Mouse (Mus musculus): ENCODE results near the gene Mbd3. TPM values are rescaled to one million over a fixed set of nuclear protein-coding genes. Genes with fewer than 3 reads are reported as not detected.

Gene Mbd3
- total and polyA plus RNA-seq, 2 experiments from 2014 or later, result 30.4 to 157 TPM

DNA sequence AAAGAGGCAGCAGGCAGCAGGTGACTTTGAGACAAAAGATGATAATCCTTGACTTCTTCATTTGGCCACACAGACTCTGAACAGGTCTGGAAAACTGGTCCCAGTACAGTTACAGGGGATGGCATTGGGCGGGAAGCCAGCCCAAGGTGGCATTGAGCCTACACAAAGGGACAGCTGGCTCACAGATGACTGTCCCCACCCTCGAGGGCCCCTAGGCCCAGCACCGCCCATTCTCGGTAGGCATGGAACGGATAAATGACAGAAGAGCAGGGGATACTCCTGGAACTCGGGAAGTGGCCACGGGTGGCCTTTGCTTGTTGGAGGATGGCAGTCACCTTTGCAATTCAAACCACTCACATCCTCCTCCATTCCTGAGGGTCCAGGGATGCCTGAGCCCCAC lies 14.0 kb downstream of the Mbd3 start:
- Histone ChIP-seq H3K27ac (ENCODE audit: low read depth, low read length) (peak overlapping the region; percentile 96), H3K36me3 (ENCODE audit: insufficient read depth, low read length) (peaks cover 20% of the 10 kb centered on the region), H3K27me3 (ENCODE audit: insufficient read depth, low read length) (no peaks in the 10 kb centered on the region), H3K4me2 (ENCODE audit: low read depth, low read length, poor library complexity, severe bottlenecking) (peak overlapping the region; percentile 94), H3K4me3 (ENCODE audit: low read depth, low read length) (peak overlapping the region; percentile 59), H3K4me1 (ENCODE audit: insufficient read depth, low read length) (peaks cover 16% of the 10 kb centered on the region), H3K9ac (replicated peaks; ENCODE audit: low read length, poor library complexity, severe bottlenecking) (peak overlapping the region; percentile 99), H3K9me3 (ENCODE audit: low read length) (no peaks in the 10 kb centered on the region)
- ATAC-seq (ENCODE audit: low FRiP score) (no peak), DNase-seq (ENCODE audit: low spot score) (peak; percentile 55)
- 3% methylated on average over 7 of the region's 7 CpGs for WGBS
- TF ChIP-seq CTCF (IDR thresholded peaks at IDR 0.05), result no peak

GRCm38 (mm10) chr10:80384709-80385108 lies 14.6 kb downstream of the Mbd3 start:
- Histone ChIP-seq H3K27ac (ENCODE audit: low read depth, low read length) (peak overlapping the region; percentile 96), H3K9ac (replicated peaks; ENCODE audit: low read length, poor library complexity, severe bottlenecking) (peak overlapping the region; percentile 99), H3K36me3 (ENCODE audit: insufficient read depth, low read length) (peaks cover 25% of the 10 kb centered on the region), H3K4me1 (ENCODE audit: insufficient read depth, low read length) (peaks cover 16% of the 10 kb centered on the region), H3K27me3 (ENCODE audit: insufficient read depth, low read length) (no peaks in the 10 kb centered on the region), H3K4me3 (ENCODE audit: low read depth, low read length) (peak overlapping the region; percentile 59), H3K9me3 (ENCODE audit: low read length) (no peaks in the 10 kb centered on the region), H3K4me2 (ENCODE audit: low read depth, low read length, poor library complexity, severe bottlenecking) (peak overlapping the region; percentile 94)
- WGBS, result 43% methylated on average over 7 of the region's 7 CpGs
- no peak for TF ChIP-seq CTCF (IDR thresholded peaks at IDR 0.05)
- ATAC-seq (ENCODE audit: low FRiP score) (no peak), DNase-seq (ENCODE audit: low spot score) (no peak)

GRCm38 (mm10) chr10:80384115-80384639 lies 15.2 kb downstream of the Mbd3 start:
- Histone ChIP-seq H3K36me3 (ENCODE audit: insufficient read depth, low read length) (peaks cover 31% of the 10 kb centered on the region), H3K9me3 (ENCODE audit: low read length) (no peaks in the 10 kb centered on the region), H3K27ac (ENCODE audit: low read depth, low read length) (peak overlapping the region; percentile 96; the same call in 1 of the 2 replicates), H3K4me1 (ENCODE audit: insufficient read depth, low read length) (peaks cover 16% of the 10 kb centered on the region), H3K27me3 (ENCODE audit: insufficient read depth, low read length) (no peaks in the 10 kb centered on the region), H3K4me3 (ENCODE audit: low read depth, low read length) (peak overlapping the region; percentile 59), H3K9ac (replicated peaks; ENCODE audit: low read length, poor library complexity, severe bottlenecking) (peak overlapping the region; percentile 99), H3K4me2 (ENCODE audit: low read depth, low read length, poor library complexity, severe bottlenecking) (peak overlapping the region; percentile 94)
- no peak for ATAC-seq (ENCODE audit: low FRiP score)
- 83% methylated on average over 4 of the region's 4 CpGs for WGBS
- TF ChIP-seq CTCF (IDR thresholded peaks at IDR 0.05), result no peak
- DNase-seq (ENCODE audit: low spot score), result no peak

- H3K9me3 ChIP-seq (ENCODE audit: low read length), result no peaks in the 10 kb centered on the region
- H3K4me2 ChIP-seq (ENCODE audit: low read depth, low read length, poor library complexity, severe bottlenecking), result peak overlapping the region; percentile 94
- DNase-seq (ENCODE audit: low spot score), result no peak
- H3K4me3 ChIP-seq (ENCODE audit: low read depth, low read length), result peak overlapping the region; percentile 59
- TF ChIP-seq CTCF (IDR thresholded peaks at IDR 0.05), result peak; percentile 47
- no peak overlapping the region for H3K27ac ChIP-seq (ENCODE audit: low read depth, low read length)
- H3K27me3 ChIP-seq (ENCODE audit: insufficient read depth, low read length), result no peaks in the 10 kb centered on the region
- peaks cover 31% of the 10 kb centered on the region for H3K36me3 ChIP-seq (ENCODE audit: insufficient read depth, low read length)
- ATAC-seq (ENCODE audit: low FRiP score), result no peak
- peak overlapping the region; percentile 99 for H3K9ac ChIP-seq (replicated peaks; ENCODE audit: low read length, poor library complexity, severe bottlenecking)
- peaks cover 14% of the 10 kb centered on the region for H3K4me1 ChIP-seq (ENCODE audit: insufficient read depth, low read length)
- WGBS, result 51% methylated on average over 4 of the region's 4 CpGs
Measured at GRCm38 (mm10) chr10:80383431-80383830, 15.9 kb downstream of the Mbd3 start.

- peaks cover 10% of the 10 kb centered on the region; the same call in 1 of the 2 replicates for H3K4me1 ChIP-seq (ENCODE audit: insufficient read depth, low read length)
- 72% methylated on average over 7 of the region's 7 CpGs for WGBS
- no peaks in the 10 kb centered on the region for H3K9me3 ChIP-seq (ENCODE audit: low read length)
- TF ChIP-seq CTCF (IDR thresholded peaks at IDR 0.05), result no peak
- peak overlapping the region; percentile 94 for H3K4me2 ChIP-seq (ENCODE audit: low read depth, low read length, poor library complexity, severe bottlenecking)
- H3K27ac ChIP-seq (ENCODE audit: low read depth, low read length), result no peak overlapping the region
- H3K9ac ChIP-seq (replicated peaks; ENCODE audit: low read length, poor library complexity, severe bottlenecking), result no peak overlapping the region
- DNase-seq (ENCODE audit: low spot score) (no peak), ATAC-seq (ENCODE audit: low FRiP score) (no peak)
- H3K4me3 ChIP-seq (ENCODE audit: low read depth, low read length), result peak overlapping the region; percentile 59; the same call in 1 of the 2 replicates
- no peaks in the 10 kb centered on the region for H3K27me3 ChIP-seq (ENCODE audit: insufficient read depth, low read length)
- H3K36me3 ChIP-seq (ENCODE audit: insufficient read depth, low read length), result peaks cover 31% of the 10 kb centered on the region
Measured at GRCm38 (mm10) chr10:80382641-80383365, 16.5 kb downstream of the Mbd3 start.

- H3K27me3 ChIP-seq (ENCODE audit: insufficient read depth, low read length), result no peaks in the 10 kb centered on the region
- DNase-seq (ENCODE audit: low spot score) (no peak), ATAC-seq (ENCODE audit: low FRiP score) (no peak)
- H3K4me1 ChIP-seq (ENCODE audit: insufficient read depth, low read length), result 0 out of 2 replicates have a peak, but pooled peaks cover under 1% of the 10 kb centered on the region
- TF ChIP-seq CTCF (IDR thresholded peaks at IDR 0.05), result peak; percentile 72
- no peak overlapping the region for H3K4me2 ChIP-seq (ENCODE audit: low read depth, low read length, poor library complexity, severe bottlenecking)
- H3K4me3 ChIP-seq (ENCODE audit: low read depth, low read length), result no peak overlapping the region
- no peak overlapping the region for H3K9ac ChIP-seq (replicated peaks; ENCODE audit: low read length, poor library complexity, severe bottlenecking)
- no peak overlapping the region for H3K27ac ChIP-seq (ENCODE audit: low read depth, low read length)
- WGBS, result 49% methylated on average over 10 of the region's 10 CpGs
- peaks cover 31% of the 10 kb centered on the region for H3K36me3 ChIP-seq (ENCODE audit: insufficient read depth, low read length)
- no peaks in the 10 kb centered on the region for H3K9me3 ChIP-seq (ENCODE audit: low read length)
Measured at GRCm38 (mm10) chr10:80377716-80378115, 21.6 kb downstream of the Mbd3 start.
